Mouse (Mus musculus): Measurements from ENCODE around the gene Tmem106b. TPM values are rescaled to one million over a fixed set of nuclear protein-coding genes. Genes with fewer than 3 reads are reported as not detected.

The Tmem106b gene
- total RNA-seq, 2 experiments from 2014 or later, result 28.6 to 29.0 TPM

Other genes with a start within 250 kb of the Tmem106b start
- gene Vwde, start 155.2 kb downstream of the Tmem106b start, total RNA-seq (2014; fragmentation: Nextera tagmentation), result not detected in 2 replicates
- not detected in 2 replicates for gene Vwde, start 155.2 kb downstream of the Tmem106b start, total RNA-seq (2017)

Measured in megakaryocyte-erythroid progenitor cell, adult 5-6 weeks (primary cell).